Mouse (Mus musculus): ENCODE data around the gene Slc7a8. TPM values are rescaled to one million over a fixed set of nuclear protein-coding genes. Genes with fewer than 3 reads are reported as not detected.
A peak's percentile ranks its signal among the peaks of the same experiment; 100 is the strongest.

The Slc7a8 gene
- polyA plus RNA-seq, 1 experiment from 2014 or later, result 2.2 TPM

GRCm38 (mm10) chr14:54714617-54715081, 67.1 kb downstream of the Slc7a8 start:
- 2% methylated on average over 15 of the region's 15 CpGs for WGBS (ENCODE audit: insufficient replicate concordance)
- H3K4me3 ChIP-seq (ENCODE audit: low read depth, low read length), result peak overlapping the region; percentile 37
- peak overlapping the region; percentile 74 for H3K4me2 ChIP-seq (ENCODE audit: low read depth, low read length)
- no peaks in the 10 kb centered on the region for H3K9me3 ChIP-seq (ENCODE audit: low read length)
- no peak overlapping the region for H3K9ac ChIP-seq (replicated peaks)
- no peaks in the 10 kb centered on the region for H3K36me3 ChIP-seq (replicated peaks; ENCODE audit: insufficient read depth, low read length)
- peaks cover 8% of the 10 kb centered on the region for H3K4me1 ChIP-seq (ENCODE audit: insufficient read depth)
- peak; percentile 34; the same call in 1 of the 2 replicates for ATAC-seq
- no peak for DNase-seq
- no peaks in the 10 kb centered on the region for H3K27me3 ChIP-seq (ENCODE audit: insufficient read depth, low read length)
- H3K27ac ChIP-seq (ENCODE audit: low read depth), result no peak overlapping the region
- TF ChIP-seq CTCF (IDR thresholded peaks at IDR 0.05; ENCODE audit: low read depth) (0 out of 2 replicates have a peak, but pooled peaks have one; percentile 5), EP300 (IDR thresholded peaks at IDR 0.05; ENCODE audit: low read depth) (no peak)

DNA sequence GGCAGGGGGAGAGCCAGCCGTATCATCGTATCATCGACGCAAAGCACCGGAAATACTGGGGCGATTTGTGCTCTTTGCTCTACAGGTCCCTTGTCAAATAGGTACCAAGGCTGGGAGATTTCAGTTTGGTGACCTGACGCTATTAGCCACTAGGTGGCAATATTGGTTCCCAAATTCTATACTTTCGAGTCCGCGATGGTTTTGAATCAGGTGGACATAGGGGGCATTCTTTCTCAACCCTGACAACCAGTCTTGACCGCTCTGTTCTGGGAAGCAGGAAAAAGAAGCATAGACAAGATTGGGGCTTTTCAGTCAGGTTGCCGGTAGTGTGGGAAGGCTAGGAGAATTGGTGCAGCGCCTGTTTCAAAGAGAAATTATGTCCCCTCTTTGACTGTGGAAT, 67.6 kb downstream of the Slc7a8 start:
- H3K9me3 ChIP-seq (ENCODE audit: low read length), result no peaks in the 10 kb centered on the region
- H3K27ac ChIP-seq (ENCODE audit: low read depth), result 0 out of 2 replicates have a peak overlapping the region, but pooled peaks have one; percentile 76
- peak overlapping the region; percentile 74 for H3K4me2 ChIP-seq (ENCODE audit: low read depth, low read length)
- H3K9ac ChIP-seq (replicated peaks), result no peak overlapping the region
- TF ChIP-seq CTCF (IDR thresholded peaks at IDR 0.05; ENCODE audit: low read depth), result peak; percentile 90
- no peak for TF ChIP-seq EP300 (IDR thresholded peaks at IDR 0.05; ENCODE audit: low read depth)
- ATAC-seq, result peak; percentile 27; the same call in 1 of the 2 replicates
- no peaks in the 10 kb centered on the region for H3K36me3 ChIP-seq (replicated peaks; ENCODE audit: insufficient read depth, low read length)
- peak overlapping the region; percentile 37 for H3K4me3 ChIP-seq (ENCODE audit: low read depth, low read length)
- under 1% methylated on average over 13 of the region's 13 CpGs for WGBS (ENCODE audit: insufficient replicate concordance)
- no peaks in the 10 kb centered on the region for H3K27me3 ChIP-seq (ENCODE audit: insufficient read depth, low read length)
- peaks cover 8% of the 10 kb centered on the region for H3K4me1 ChIP-seq (ENCODE audit: insufficient read depth)
- peak; percentile 69 for DNase-seq

DNA sequence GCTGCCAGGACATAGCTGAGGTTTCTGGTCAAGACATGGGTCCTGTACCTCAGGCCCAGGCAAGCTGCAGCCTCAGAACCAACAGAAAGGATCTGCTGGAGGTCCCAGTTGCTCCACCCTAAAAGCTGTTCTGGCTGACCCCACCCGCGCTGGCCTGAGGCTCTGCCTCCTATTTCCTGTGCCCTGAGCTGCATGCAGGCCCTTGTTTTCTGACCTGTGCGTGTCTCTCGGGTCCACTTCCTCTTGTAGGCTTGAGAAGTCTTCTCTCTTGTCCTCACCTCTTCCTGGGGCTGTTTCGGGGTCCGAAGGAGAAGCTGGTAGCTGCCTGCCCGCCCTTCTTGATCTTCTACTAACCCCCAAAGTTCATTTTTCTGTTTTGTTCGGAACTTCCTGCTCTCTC, 68.9 kb downstream of the Slc7a8 start:
- TF ChIP-seq CTCF (IDR thresholded peaks at IDR 0.05; ENCODE audit: low read depth) (no peak), EP300 (IDR thresholded peaks at IDR 0.05; ENCODE audit: low read depth) (no peak)
- H3K9ac ChIP-seq (replicated peaks), result no peak overlapping the region
- H3K27ac ChIP-seq (ENCODE audit: low read depth), result peak overlapping the region; percentile 76
- no peaks in the 10 kb centered on the region for H3K27me3 ChIP-seq (ENCODE audit: insufficient read depth, low read length)
- WGBS (ENCODE audit: insufficient replicate concordance), result 34% methylated on average over 8 of the region's 8 CpGs
- ATAC-seq (peak; percentile 24; the same call in 1 of the 2 replicates), DNase-seq (peak; percentile 57)
- no peaks in the 10 kb centered on the region for H3K36me3 ChIP-seq (replicated peaks; ENCODE audit: insufficient read depth, low read length)
- peak overlapping the region; percentile 32; the same call in 1 of the 2 replicates for H3K4me2 ChIP-seq (ENCODE audit: low read depth, low read length)
- no peaks in the 10 kb centered on the region for H3K9me3 ChIP-seq (ENCODE audit: low read length)
- H3K4me3 ChIP-seq (ENCODE audit: low read depth, low read length), result no peak overlapping the region; the same call in 1 of the 2 replicates
- peaks cover 8% of the 10 kb centered on the region for H3K4me1 ChIP-seq (ENCODE audit: insufficient read depth)

GRCm38 (mm10) chr14:54712074-54712473, 69.7 kb downstream of the Slc7a8 start, which contains the start of gene Cebpe:
Gene Cebpe, minus strand, starts transcription at chr14:54712174.
- Histone ChIP-seq H3K4me2 (ENCODE audit: low read depth, low read length) (peak within 1 kb of the TSS; percentile 47), H3K9ac (replicated peaks) (peak within 1 kb of the TSS; percentile 23; the same call in 1 of the 2 replicates), H3K27me3 (ENCODE audit: insufficient read depth, low read length) (no peaks in the 10 kb centered on the region; the same call in 1 of the 2 replicates), H3K36me3 (replicated peaks; ENCODE audit: insufficient read depth, low read length) (no peaks in the 10 kb centered on the region), H3K4me3 (ENCODE audit: low read depth, low read length) (peak within 1 kb of the TSS; percentile 39), H3K27ac (ENCODE audit: low read depth) (peak within 1 kb of the TSS; percentile 76), H3K4me1 (ENCODE audit: insufficient read depth) (peaks cover 8% of the 10 kb centered on the region), H3K9me3 (ENCODE audit: low read length) (no peaks in the 10 kb centered on the region)
- TF ChIP-seq CTCF (IDR thresholded peaks at IDR 0.05; ENCODE audit: low read depth), result no peak
- no peak for TF ChIP-seq EP300 (IDR thresholded peaks at IDR 0.05; ENCODE audit: low read depth)
- ATAC-seq (no peak), DNase-seq (no peak)
- WGBS (ENCODE audit: insufficient replicate concordance), result 65% methylated on average over 7 of the region's 7 CpGs

DNA sequence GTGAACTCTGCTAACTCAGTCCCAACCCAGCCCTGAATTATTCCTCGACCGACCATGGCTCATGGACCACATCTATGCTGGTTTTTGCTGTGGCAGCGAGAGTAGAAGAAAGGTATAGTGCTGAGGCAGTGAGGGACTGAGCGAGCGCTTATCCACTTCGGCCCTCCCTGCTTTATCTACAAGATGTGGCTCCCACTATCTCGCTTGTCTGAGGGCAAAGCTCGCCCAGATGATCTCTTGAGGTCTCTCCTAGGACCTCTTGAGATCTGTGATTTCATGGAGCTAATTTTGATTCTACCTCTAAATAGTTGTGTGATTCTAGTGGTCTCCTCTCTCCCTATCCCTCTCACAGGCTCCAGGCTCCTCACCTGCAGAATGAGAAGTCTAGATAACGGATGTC, 72.7 kb downstream of the Slc7a8 start:
- Histone ChIP-seq H3K36me3 (replicated peaks; ENCODE audit: insufficient read depth, low read length) (no peaks in the 10 kb centered on the region), H3K4me2 (ENCODE audit: low read depth, low read length) (peak overlapping the region; percentile 47), H3K4me3 (ENCODE audit: low read depth, low read length) (no peak overlapping the region), H3K4me1 (ENCODE audit: insufficient read depth) (peaks cover 23% of the 10 kb centered on the region), H3K9ac (replicated peaks) (no peak overlapping the region), H3K9me3 (ENCODE audit: low read length) (no peaks in the 10 kb centered on the region), H3K27ac (ENCODE audit: low read depth) (no peak overlapping the region), H3K27me3 (ENCODE audit: insufficient read depth, low read length) (no peaks in the 10 kb centered on the region; the same call in 1 of the 2 replicates)
- no peak for DNase-seq
- no peak for ATAC-seq
- 57% methylated on average over 9 of the region's 9 CpGs for WGBS (ENCODE audit: insufficient replicate concordance)
- TF ChIP-seq CTCF (IDR thresholded peaks at IDR 0.05; ENCODE audit: low read depth) (no peak), EP300 (IDR thresholded peaks at IDR 0.05; ENCODE audit: low read depth) (no peak)

GRCm38 (mm10) chr14:54706589-54707320, 75.0 kb downstream of the Slc7a8 start:
- Histone ChIP-seq H3K4me2 (ENCODE audit: low read depth, low read length) (peak overlapping the region; percentile 47), H3K27ac (ENCODE audit: low read depth) (peak overlapping the region; percentile 66)
- peak; percentile 9; the same call in 1 of the 2 replicates for ATAC-seq

More at GRCm38 (mm10) chr14:54706589-54707320, 75.0 kb downstream of the Slc7a8 start:
- Histone ChIP-seq H3K9me3 (ENCODE audit: low read length) (no peaks in the 10 kb centered on the region), H3K27me3 (ENCODE audit: insufficient read depth, low read length) (peaks cover 4% of the 10 kb centered on the region), H3K4me3 (ENCODE audit: low read depth, low read length) (0 out of 2 replicates have a peak overlapping the region, but pooled peaks have one; percentile 0), H3K9ac (replicated peaks) (peak overlapping the region; percentile 26; the same call in 1 of the 2 replicates), H3K4me1 (ENCODE audit: insufficient read depth) (peaks cover 23% of the 10 kb centered on the region), H3K36me3 (replicated peaks; ENCODE audit: insufficient read depth, low read length) (no peaks in the 10 kb centered on the region)
- DNase-seq, result peak; percentile 70
- 23% methylated on average over 16 of the region's 17 CpGs for WGBS (ENCODE audit: insufficient replicate concordance)
- TF ChIP-seq CTCF (IDR thresholded peaks at IDR 0.05; ENCODE audit: low read depth) (no peak), EP300 (IDR thresholded peaks at IDR 0.05; ENCODE audit: low read depth) (no peak)

Data from liver, postnatal 0 days (tissue).